Mouse (Mus musculus) kidney, embryonic 14.5 days (tissue): ENCODE results near the gene Olfr1312. TPM values are rescaled to one million over a fixed set of nuclear protein-coding genes. Genes with fewer than 3 reads are reported as not detected.
"Not testable (repeated sequence)": the region's sequence is repeated elsewhere in the genome, so short reads cannot be mapped to it uniquely, and the experiment has no call there.

Experiments
- ATAC-seq: fragments of 200-750 bp; cut with Nextera tagmentation; 2 replicates; pipeline ENCODE4 v1.8.0; 2017; ENCODE audit warnings: moderate number of reproducible peaks, mild to moderate bottlenecking, moderate TSS enrichment, moderate library complexity; ENCODE audit not compliant: low FRiP score, low TSS enrichment
- H3K27ac ChIP-seq: fragments of 300-500 bp; sonication (generic); 2 replicates; pipeline ENCODE4 v1.5.1; 2014; ENCODE audit warnings: low read depth, mild to moderate bottlenecking, low read length, moderate library complexity, mixed read lengths
- H3K27me3 ChIP-seq: fragments of 300-500 bp; sonication (generic); 2 replicates; pipeline ENCODE4 v1.6.1; 2014; ENCODE audit warnings: mild to moderate bottlenecking, low read length; ENCODE audit not compliant: control insufficient read depth, insufficient read depth
- H3K36me3 ChIP-seq: fragments of 300-500 bp; sonication (generic); 2 replicates; pipeline ENCODE4 v1.6.1; 2014; ENCODE audit warnings: low read length, mixed read lengths; ENCODE audit not compliant: control insufficient read depth, insufficient read depth
- H3K4me1 ChIP-seq: fragments of 300-500 bp; sonication (generic); 2 replicates; pipeline ENCODE4 v1.6.1; 2014; ENCODE audit warnings: low read length, mixed read lengths; ENCODE audit not compliant: control insufficient read depth, insufficient read depth
- H3K4me2 ChIP-seq: fragments of 300-500 bp; sonication (generic); replicated peaks from 2 replicates; pipeline ENCODE4 v1.6.1; 2014; ENCODE audit warnings: low read depth, mild to moderate bottlenecking, low read length
- H3K4me3 ChIP-seq: fragments of 300-500 bp; sonication (generic); 2 replicates; pipeline ENCODE4 v1.5.1; 2014; ENCODE audit warnings: mild to moderate bottlenecking, low read length
- H3K9ac ChIP-seq: fragments of 300-500 bp; sonication (generic); 2 replicates; pipeline ENCODE4 v1.6.1; 2014; ENCODE audit warnings: low read depth, mild to moderate bottlenecking, low read length, moderate library complexity
- H3K9me3 ChIP-seq: fragments of 300-500 bp; sonication (generic); 2 replicates; pipeline ENCODE4 v1.6.1; 2016; ENCODE audit warnings: low read length; ENCODE audit not compliant: control insufficient read depth
- WGBS: fragments of 180-500 bp; shearing (Covaris S2); extraction: QIAGEN DNeasy Blood & Tissue Kit; methylation state at CpG from one replicate; pipeline ENCODE4 v1.1.7; 2014; 5-methylcytosine and 5-hydroxymethylcytosine counted together
- polyA plus RNA-seq: library from polyadenylated mRNA; unstranded; fragments of >200 nt; fragmentation: Nextera tagmentation; extraction: Ambion mirVana; gene quantifications from 2 replicates; pipeline ENCODE4 v1.2.1, GENCODE M21; 2014

The Olfr1312 gene
- not detected in 2 replicates for polyA plus RNA-seq

- Histone ChIP-seq H3K4me3 (no peak within 1 kb of the TSS), H3K27ac (no peak within 1 kb of the TSS), H3K4me1 (no peaks in the 10 kb centered on the region), H3K9me3 (no peaks in the 10 kb centered on the region), H3K9ac (no peak within 1 kb of the TSS), H3K36me3 (no peaks in the 10 kb centered on the region), H3K27me3 (no peaks in the 10 kb centered on the region), H3K4me2 (no peak within 1 kb of the TSS)
- 38% methylated on average over 1 of the region's 1 CpGs for WGBS
- ATAC-seq: no peak
Observed at GRCm38 (mm10) chr2:112050138-112050537, at the start of gene Olfr1312. Olfr1312 (minus strand) TSS chr2:112050238.

GRCm38 (mm10) chr2:112096681-112097080 is 46.6 kb upstream of the Olfr1312 start, which contains the start of gene Olfr1314:
Olfr1314 (minus strand) TSS chr2:112096781.
- Histone ChIP-seq H3K27ac (no peak within 1 kb of the TSS), H3K4me3 (no peak within 1 kb of the TSS), H3K4me1 (no peaks in the 10 kb centered on the region), H3K9me3 (no peaks in the 10 kb centered on the region), H3K4me2 (no peak within 1 kb of the TSS), H3K36me3 (no peaks in the 10 kb centered on the region), H3K9ac (no peak within 1 kb of the TSS), H3K27me3 (no peaks in the 10 kb centered on the region)
- ATAC-seq: no peak

- Histone ChIP-seq H3K9ac (no peak within 1 kb of the TSS), H3K9me3 (no peaks in the 10 kb centered on the region), H3K4me3 (no peak within 1 kb of the TSS), H3K36me3 (no peaks in the 10 kb centered on the region), H3K4me1 (no peaks in the 10 kb centered on the region), H3K27me3 (no peaks in the 10 kb centered on the region), H3K27ac (no peak within 1 kb of the TSS), H3K4me2 (no peak within 1 kb of the TSS)
- ATAC-seq: no peak
Observed at GRCm38 (mm10) chr2:112077743-112078142, 27.7 kb upstream of the Olfr1312 start, which contains the start of gene Olfr1313. Olfr1313 (minus strand) TSS chr2:112077843.

- not testable (repeated sequence) for H3K4me1 ChIP-seq, H3K36me3 ChIP-seq, H3K27me3 ChIP-seq, H3K9ac ChIP-seq, ATAC-seq, H3K9me3 ChIP-seq, H3K4me2 ChIP-seq, H3K4me3 ChIP-seq, H3K27ac ChIP-seq
- 51% methylated on average over 6 of the region's 6 CpGs for WGBS
Observed at GRCm38 (mm10) chr2:112026971-112027370, 23.1 kb downstream of the Olfr1312 start.

- WGBS: 89% methylated on average over 2 of the region's 2 CpGs
- no peaks in the 10 kb centered on the region for H3K9me3 ChIP-seq
- H3K9ac ChIP-seq: no peak within 1 kb of the TSS
- no peak for ATAC-seq
- no peak within 1 kb of the TSS for H3K27ac ChIP-seq
- no peaks in the 10 kb centered on the region for H3K36me3 ChIP-seq
- no peaks in the 10 kb centered on the region for H3K4me1 ChIP-seq
- no peak within 1 kb of the TSS for H3K4me3 ChIP-seq
- no peak within 1 kb of the TSS for H3K4me2 ChIP-seq
- H3K27me3 ChIP-seq: no peaks in the 10 kb centered on the region
Observed at GRCm38 (mm10) chr2:112024312-112024711, 25.7 kb downstream of the Olfr1312 start, which contains the start of gene Olfr1311. Olfr1311 (minus strand) TSS chr2:112024412.

GRCm38 (mm10) chr2:112014900-112015299 is 35.1 kb downstream of the Olfr1312 start:
- H3K4me2 ChIP-seq: no peak overlapping the region
- no peaks in the 10 kb centered on the region for H3K9me3 ChIP-seq
- WGBS: 79% methylated on average over 3 of the region's 3 CpGs
- no peak overlapping the region for H3K9ac ChIP-seq
- H3K27me3 ChIP-seq: no peaks in the 10 kb centered on the region
- no peaks in the 10 kb centered on the region for H3K4me1 ChIP-seq
- no peak overlapping the region for H3K27ac ChIP-seq
- no peak overlapping the region for H3K4me3 ChIP-seq
- no peaks in the 10 kb centered on the region for H3K36me3 ChIP-seq
- ATAC-seq: no peak

GRCm38 (mm10) chr2:112012608-112013007 is 37.4 kb downstream of the Olfr1312 start, which contains the start of gene Olfr1310:
Olfr1310 (minus strand) TSS chr2:112012708.
- no peaks in the 10 kb centered on the region for H3K9me3 ChIP-seq
- no peaks in the 10 kb centered on the region for H3K36me3 ChIP-seq
- no peaks in the 10 kb centered on the region for H3K4me1 ChIP-seq
- no peak within 1 kb of the TSS for H3K9ac ChIP-seq
- H3K27ac ChIP-seq: no peak within 1 kb of the TSS
- H3K4me2 ChIP-seq: no peak within 1 kb of the TSS
- H3K4me3 ChIP-seq: no peak within 1 kb of the TSS
- H3K27me3 ChIP-seq: no peaks in the 10 kb centered on the region
- ATAC-seq: no peak

GRCm38 (mm10) chr2:111990181-111990580 is 59.9 kb downstream of the Olfr1312 start, which contains the start of gene Olfr1309:
Olfr1309 (minus strand) TSS chr2:111990281.
- no peaks in the 10 kb centered on the region for H3K27me3 ChIP-seq
- no peak within 1 kb of the TSS for H3K9ac ChIP-seq
- no peaks in the 10 kb centered on the region for H3K4me1 ChIP-seq
- no peak within 1 kb of the TSS for H3K4me2 ChIP-seq
- H3K36me3 ChIP-seq: no peaks in the 10 kb centered on the region
- H3K27ac ChIP-seq: no peak within 1 kb of the TSS
- H3K9me3 ChIP-seq: no peaks in the 10 kb centered on the region
- 64% methylated on average over 1 of the region's 1 CpGs for WGBS
- no peak for ATAC-seq
- no peak within 1 kb of the TSS for H3K4me3 ChIP-seq
